Mouse (Mus musculus) heart, postnatal 0 days (tissue): ENCODE results near the gene Uap1. TPM values are rescaled to one million over a fixed set of nuclear protein-coding genes. Genes with fewer than 3 reads are reported as not detected.

Source experiments
- ATAC-seq: fragments of 200-750 bp; cut with Nextera tagmentation; 2 replicates; pipeline ENCODE4 v1.8.0; 2017; ENCODE audit warnings: low read depth, moderate number of reproducible peaks, moderate library complexity; ENCODE audit not compliant: insufficient read depth
- DNase-seq: peaks from one replicate; pipeline ENCODE4 v3.0.0-alpha.2; 2016; ENCODE audit warnings: low spot score
- H3K27ac ChIP-seq: fragments of 300-500 bp; sonication (generic); 2 replicates; pipeline ENCODE4 v1.5.1; 2014; ENCODE audit warnings: low read depth, mild to moderate bottlenecking
- H3K27me3 ChIP-seq: fragments of 300-500 bp; sonication (generic); 2 replicates; pipeline ENCODE4 v1.6.1; 2014; ENCODE audit warnings: low read length, mixed read lengths; ENCODE audit not compliant: control insufficient read depth, insufficient read depth
- H3K36me3 ChIP-seq: fragments of 300-500 bp; sonication (generic); replicated peaks from 2 replicates; pipeline ENCODE4 v1.6.1; 2014; ENCODE audit warnings: low read length, mixed read lengths; ENCODE audit not compliant: control insufficient read depth, insufficient read depth
- H3K4me1 ChIP-seq: fragments of 300-500 bp; sonication (generic); 2 replicates; pipeline ENCODE4 v1.6.1; 2014; ENCODE audit warnings: antibody characterized with exemption; ENCODE audit not compliant: control insufficient read depth, insufficient read depth
- H3K4me2 ChIP-seq: fragments of 300-500 bp; sonication (generic); 2 replicates; pipeline ENCODE4 v1.6.1; 2014; ENCODE audit warnings: low read depth, mild to moderate bottlenecking, low read length, moderate library complexity
- H3K4me3 ChIP-seq: fragments of 300-500 bp; sonication (generic); 2 replicates; pipeline ENCODE4 v1.5.1; 2014; ENCODE audit warnings: low read depth, low read length
- H3K9ac ChIP-seq: fragments of 300-500 bp; sonication (generic); replicated peaks from 2 replicates; pipeline ENCODE4 v1.6.1; 2014; ENCODE audit warnings: low read depth, low read length, mixed read lengths
- H3K9me3 ChIP-seq: fragments of 300-500 bp; sonication (generic); replicated peaks from 2 replicates; pipeline ENCODE4 v1.6.1; 2016; ENCODE audit warnings: low read length; ENCODE audit not compliant: control insufficient read depth
- CTCF ChIP-seq: IDR thresholded peaks from 2 replicates; pipeline ENCODE4 v1.5.1; 2016; ENCODE audit warnings: antibody characterized with exemption, control low read depth, low read depth
- EP300 ChIP-seq: IDR thresholded peaks from 2 replicates; pipeline ENCODE4 v1.6.1; 2016; ENCODE audit warnings: antibody characterized with exemption, low read depth
- WGBS: fragments of 180-500 bp; shearing (Covaris S2); extraction: QIAGEN DNeasy Blood & Tissue Kit; methylation state at CpG from one replicate; pipeline ENCODE4 v1.1.7; 2014; 5-methylcytosine and 5-hydroxymethylcytosine counted together
- polyA plus RNA-seq: library from polyadenylated mRNA; unstranded; fragments of >200 nt; fragmentation: Nextera tagmentation; extraction: Ambion mirVana; gene quantifications from 2 replicates; pipeline ENCODE4 v1.2.1, GENCODE M21; 2015
- total RNA-seq: library from RNA; depleted of rRNA; stranded (reverse); fragments of >200 nt; gene quantifications from 2 replicates; pipeline ENCODE4 v1.2.3, GENCODE M21; 2014; ENCODE audit warnings: low replicate concordance

Uap1 gene
- total and polyA plus RNA-seq, 2 experiments from 2014 or later, result 26.1 to 40.2 TPM

DNA sequence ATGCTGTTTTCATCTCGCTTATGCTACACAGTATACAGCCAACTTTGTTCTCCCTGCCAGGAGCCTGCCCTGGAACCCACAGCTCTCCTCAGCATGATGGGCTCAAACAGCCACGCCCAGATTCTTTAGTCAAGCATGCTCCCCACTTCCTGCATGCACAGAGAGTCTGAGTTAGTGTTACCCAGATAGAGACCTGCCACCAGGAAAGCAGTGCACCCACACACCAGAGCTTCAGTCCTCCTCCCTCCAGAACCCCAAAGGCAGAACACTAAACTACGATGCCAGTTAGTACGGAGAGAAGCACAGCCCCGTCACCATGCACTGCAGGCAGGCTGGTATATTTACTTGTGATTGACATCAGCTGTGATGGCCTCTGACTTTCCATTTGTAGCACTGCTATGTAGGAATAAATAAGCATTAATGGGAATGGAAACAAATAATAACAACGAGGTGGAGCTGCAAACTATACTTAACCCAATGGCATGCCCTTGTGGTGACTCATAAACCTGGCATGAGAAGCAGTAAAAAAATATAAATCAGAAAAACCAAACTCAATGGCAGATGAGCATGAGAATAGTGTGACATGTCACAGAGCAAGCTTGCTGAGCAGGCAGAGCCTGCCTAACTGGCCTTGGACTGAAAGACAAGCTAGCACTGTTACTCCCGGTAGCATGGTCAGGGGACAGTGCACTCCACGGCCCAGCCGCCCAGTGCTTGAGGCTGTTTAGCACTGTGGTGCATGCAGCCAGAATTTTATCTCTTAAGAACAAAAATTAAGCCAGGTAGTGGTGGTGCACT is 26.9 kb downstream of the Uap1 start:
- no peaks in the 10 kb centered on the region for H3K9me3 ChIP-seq
- H3K27me3 ChIP-seq, result no peaks in the 10 kb centered on the region
- H3K9ac ChIP-seq, result no peak overlapping the region
- peaks cover 40% of the 10 kb centered on the region for H3K36me3 ChIP-seq
- H3K4me2 ChIP-seq, result no peak overlapping the region
- no peak overlapping the region for H3K27ac ChIP-seq
- no peak for ATAC-seq
- H3K4me1 ChIP-seq, result peaks cover 6% of the 10 kb centered on the region; the same call in 1 of the 2 replicates
- H3K4me3 ChIP-seq, result no peak overlapping the region
- peak; percentile 1 for DNase-seq
- 72% methylated on average over 9 of the region's 9 CpGs for WGBS
- no peak for TF ChIP-seq EP300
- TF ChIP-seq CTCF, result no peak

DNA sequence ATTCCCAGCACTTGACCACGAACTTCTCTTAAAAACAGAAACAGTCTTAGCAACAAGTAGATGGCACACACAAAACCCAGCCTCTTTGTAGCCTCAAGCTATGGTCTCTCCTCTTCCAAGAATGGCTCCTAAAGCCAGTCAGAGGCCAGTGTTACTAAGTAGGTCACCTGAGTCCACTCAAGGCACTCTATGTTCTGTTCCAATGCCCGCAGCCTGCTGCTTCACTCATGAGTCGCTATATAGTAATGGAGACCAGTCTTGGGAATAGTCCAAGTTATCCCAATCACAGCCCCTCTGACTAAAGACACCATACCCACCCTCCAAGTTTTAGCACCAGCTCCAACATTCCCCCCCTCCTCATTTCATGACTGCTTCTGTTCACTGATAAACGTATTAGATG is 29.2 kb downstream of the Uap1 start:
- H3K36me3 ChIP-seq, result peaks cover 51% of the 10 kb centered on the region
- no peaks in the 10 kb centered on the region for H3K27me3 ChIP-seq
- peaks cover 6% of the 10 kb centered on the region; the same call in 1 of the 2 replicates for H3K4me1 ChIP-seq
- DNase-seq (peak; percentile 4), ATAC-seq (no peak)
- no peak overlapping the region for H3K4me3 ChIP-seq
- no peak overlapping the region for H3K27ac ChIP-seq
- H3K9me3 ChIP-seq, result no peaks in the 10 kb centered on the region
- TF ChIP-seq EP300 (no peak), CTCF (no peak)
- no peak overlapping the region for H3K9ac ChIP-seq
- no peak overlapping the region for H3K4me2 ChIP-seq
- 85% methylated on average over 4 of the region's 4 CpGs for WGBS

DNA sequence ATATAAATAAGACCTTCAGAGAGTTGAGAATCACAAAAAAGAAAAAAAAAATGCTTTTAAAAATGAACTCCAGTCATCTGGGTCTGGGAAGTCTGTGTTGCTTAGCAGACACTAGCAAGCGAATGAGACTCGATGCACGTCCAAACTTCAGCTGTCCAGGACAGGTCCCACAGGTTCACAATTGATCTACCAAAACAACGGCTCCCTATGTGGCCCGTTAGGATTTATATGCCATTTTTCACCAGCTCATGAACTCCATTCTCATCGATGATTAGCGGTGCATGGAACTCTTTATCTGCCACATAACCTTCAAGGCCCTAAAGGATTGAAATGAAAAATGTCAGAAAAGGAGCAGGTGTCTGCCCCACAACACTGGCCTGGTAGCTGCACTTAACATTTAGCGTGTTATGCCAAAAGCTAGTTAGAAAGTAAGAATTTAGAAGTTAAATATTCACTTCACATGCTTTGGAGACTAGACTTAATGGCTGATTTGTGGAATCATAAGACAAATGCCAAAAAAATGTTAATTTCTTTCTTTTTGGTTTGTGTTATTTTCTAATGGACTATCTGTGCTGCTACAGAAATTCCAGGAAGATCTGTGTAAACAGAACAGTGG is 32.4 kb downstream of the Uap1 start:
- H3K27ac ChIP-seq, result no peak overlapping the region
- no peak overlapping the region for H3K4me2 ChIP-seq
- ATAC-seq (no peak), DNase-seq (peak; percentile 1)
- H3K9ac ChIP-seq, result no peak overlapping the region
- peaks cover 35% of the 10 kb centered on the region for H3K36me3 ChIP-seq
- no peak overlapping the region for H3K4me3 ChIP-seq
- no peaks in the 10 kb centered on the region for H3K4me1 ChIP-seq
- no peaks in the 10 kb centered on the region for H3K9me3 ChIP-seq
- TF ChIP-seq EP300 (no peak), CTCF (no peak)
- 95% methylated on average over 8 of the region's 8 CpGs for WGBS
- H3K27me3 ChIP-seq, result no peaks in the 10 kb centered on the region

DNA sequence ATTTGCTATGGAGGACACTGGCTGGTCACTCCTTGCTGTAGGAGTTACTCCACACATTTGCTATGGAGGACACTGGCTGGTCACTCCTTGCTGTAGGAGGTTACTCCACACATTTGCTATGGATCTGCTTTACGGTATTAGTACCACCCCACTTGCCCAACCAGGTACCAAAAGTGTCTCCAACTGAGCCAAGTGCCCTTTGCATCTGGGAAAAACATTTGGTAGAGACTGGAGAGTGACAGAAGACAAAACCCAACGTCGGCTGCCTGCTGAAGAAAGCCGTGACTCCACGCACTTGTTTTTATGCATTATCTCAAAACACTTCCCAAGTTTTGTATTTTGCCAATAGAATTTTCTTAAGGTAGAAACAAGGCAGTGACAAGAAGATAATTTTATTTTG is 33.1 kb downstream of the Uap1 start:
- Histone ChIP-seq H3K27ac (no peak overlapping the region), H3K9me3 (no peaks in the 10 kb centered on the region), H3K27me3 (no peaks in the 10 kb centered on the region), H3K9ac (no peak overlapping the region), H3K36me3 (peaks cover 35% of the 10 kb centered on the region), H3K4me3 (no peak overlapping the region), H3K4me1 (no peaks in the 10 kb centered on the region), H3K4me2 (no peak overlapping the region)
- no peak for DNase-seq
- TF ChIP-seq EP300, result no peak
- TF ChIP-seq CTCF, result no peak
- no peak for ATAC-seq
- WGBS, result 87% methylated on average over 5 of the region's 5 CpGs

DNA sequence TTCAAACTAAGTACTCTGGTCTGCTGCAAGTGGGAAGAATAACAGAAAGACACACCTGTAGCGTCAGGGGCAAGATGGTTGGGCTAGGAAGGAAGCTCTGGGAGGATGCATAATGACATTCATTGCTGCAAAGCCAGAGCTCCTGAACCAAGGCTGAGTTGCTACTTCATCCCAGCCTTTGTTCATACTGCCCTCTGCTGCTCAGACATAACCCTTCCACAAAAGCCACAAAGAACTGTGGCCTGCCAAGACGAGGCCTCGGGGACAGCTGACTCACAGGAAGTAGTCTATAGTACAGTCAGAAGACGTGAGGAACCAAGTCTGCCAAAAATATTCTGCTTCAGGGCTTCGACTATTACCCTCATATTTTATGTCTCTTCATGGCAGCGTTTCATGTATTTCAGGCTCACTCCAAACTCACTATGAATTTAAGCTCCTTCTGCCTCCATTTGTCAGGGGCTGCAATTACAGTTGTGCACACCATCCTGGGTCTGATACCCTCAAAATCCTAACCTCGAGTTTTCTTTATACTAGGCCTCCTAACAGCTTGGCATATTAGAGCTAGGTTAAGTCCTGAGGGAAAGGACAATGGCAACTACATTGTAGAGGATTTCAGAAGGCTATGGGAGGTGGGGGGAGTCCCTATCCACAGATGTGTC is 38.3 kb downstream of the Uap1 start:
- Histone ChIP-seq H3K9ac (no peak overlapping the region), H3K4me2 (no peak overlapping the region), H3K27ac (no peak overlapping the region), H3K36me3 (peaks cover 3% of the 10 kb centered on the region; the same call in 1 of the 2 replicates), H3K4me3 (no peak overlapping the region), H3K27me3 (no peaks in the 10 kb centered on the region), H3K9me3 (no peaks in the 10 kb centered on the region), H3K4me1 (no peaks in the 10 kb centered on the region)
- DNase-seq (peak; percentile 89), ATAC-seq (peak; percentile 84)
- 9% methylated on average over 7 of the region's 7 CpGs for WGBS
- no peak for TF ChIP-seq EP300
- TF ChIP-seq CTCF, result peak; percentile 95
